Mouse (Mus musculus): Measurements from ENCODE around the gene 1700022I11Rik.

Gene 1700022I11Rik

GRCm38 (mm10) chr4:43001272-43001671 is 31.9 kb downstream of the 1700022I11Rik start:
- DNase-seq (ENCODE audit: low spot score) = no peak

- DNase-seq (ENCODE audit: low spot score) = no peak
These were observed 33.5 kb downstream of the 1700022I11Rik start for GRCm38 (mm10) chr4:43002756-43003439.

GRCm38 (mm10) chr4:43004951-43005350 is 35.5 kb downstream of the 1700022I11Rik start:
- no peak for DNase-seq (ENCODE audit: low spot score)

GRCm38 (mm10) chr4:43005765-43006164 is 36.4 kb downstream of the 1700022I11Rik start:
- no peak for DNase-seq (ENCODE audit: low spot score)

GRCm38 (mm10) chr4:43010161-43011038 is 41.0 kb downstream of the 1700022I11Rik start, which contains the start of gene Fancg:
Gene Fancg (minus strand): TSS chr4:43010506.
- peak; percentile 83 for DNase-seq (ENCODE audit: low spot score)

- no peak for DNase-seq (ENCODE audit: low spot score)
These were observed 42.7 kb downstream of the 1700022I11Rik start for GRCm38 (mm10) chr4:43012091-43012490.

GRCm38 (mm10) chr4:43018156-43018555 is 48.8 kb downstream of the 1700022I11Rik start:
- no peak for DNase-seq (ENCODE audit: low spot score)

- DNase-seq (ENCODE audit: low spot score) = no peak
These were observed 49.8 kb downstream of the 1700022I11Rik start for GRCm38 (mm10) chr4:43019176-43019575.

GRCm38 (mm10) chr4:43019641-43020465 is 50.4 kb downstream of the 1700022I11Rik start:
- no peak for DNase-seq (ENCODE audit: low spot score)

DNA sequence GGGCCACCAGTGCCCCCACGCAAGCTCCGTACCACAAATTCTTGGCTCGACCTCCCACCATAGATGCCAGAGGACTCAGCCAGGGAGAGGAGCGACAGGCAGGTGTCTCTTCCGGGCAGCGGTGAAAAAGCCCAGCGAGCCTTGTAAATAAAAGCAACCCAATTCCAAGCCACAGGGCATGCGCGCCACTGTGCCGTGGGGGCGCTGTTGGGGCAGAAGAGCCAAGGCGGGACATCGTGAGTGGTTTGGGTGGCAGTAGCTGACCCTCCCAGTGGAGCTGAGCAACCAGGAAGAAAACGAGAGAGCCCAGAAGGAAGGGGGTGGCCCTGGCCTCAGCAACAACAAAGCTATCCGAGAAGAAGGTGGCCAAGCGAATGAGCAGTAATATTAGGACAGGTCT is 51.5 kb downstream of the 1700022I11Rik start:
- DNase-seq (ENCODE audit: low spot score) = no peak

GRCm38 (mm10) chr4:43021341-43021740 is 51.9 kb downstream of the 1700022I11Rik start:
- no peak for DNase-seq (ENCODE audit: low spot score)

DNA sequence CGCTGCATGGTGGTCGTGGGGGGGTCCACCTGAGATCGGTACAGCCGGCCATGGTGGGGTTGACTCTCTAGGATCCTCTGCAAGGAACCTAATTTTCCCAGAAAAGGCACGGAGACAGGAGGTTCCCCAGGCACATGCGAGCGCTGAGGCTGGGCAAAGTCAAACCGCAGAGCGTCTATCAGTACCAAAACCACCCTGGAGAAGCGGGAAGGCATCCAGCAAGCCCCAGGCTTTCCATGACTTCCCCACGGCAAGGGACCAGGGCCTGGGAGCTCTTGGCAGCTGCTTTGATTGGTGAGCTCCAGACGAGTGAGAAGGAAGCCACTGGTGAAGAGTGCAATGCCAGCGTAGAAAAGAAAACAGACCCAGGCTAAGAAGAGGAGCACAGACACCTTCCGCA is 55.3 kb downstream of the 1700022I11Rik start:
- DNase-seq (ENCODE audit: low spot score) = no peak

- DNase-seq (ENCODE audit: low spot score) = peak; percentile 96
These were observed 55.9 kb downstream of the 1700022I11Rik start, which contains the start of gene Pigo for GRCm38 (mm10) chr4:43025084-43025960. Gene Pigo (minus strand): TSS chr4:43025819.

DNA sequence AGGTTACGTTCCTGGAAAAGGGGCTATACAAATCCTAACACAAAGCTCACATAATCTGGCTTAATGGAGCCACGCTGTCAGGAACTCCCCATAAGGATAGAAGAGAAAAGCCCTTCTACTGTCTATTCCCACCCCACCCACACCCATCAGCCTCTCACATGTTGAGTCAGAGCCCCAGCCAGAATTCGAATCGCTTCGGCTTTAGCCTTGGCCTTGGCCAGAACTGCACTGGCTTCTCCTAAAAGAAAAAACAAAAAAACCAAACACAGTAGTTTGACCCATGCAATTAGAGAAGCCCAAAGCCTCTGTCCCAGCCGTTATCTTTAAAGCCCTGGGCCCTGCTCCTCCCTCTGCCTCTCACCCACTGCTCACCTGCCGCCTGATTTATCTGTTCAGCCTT is 59.7 kb downstream of the 1700022I11Rik start:
- no peak for DNase-seq (ENCODE audit: low spot score)

DNA sequence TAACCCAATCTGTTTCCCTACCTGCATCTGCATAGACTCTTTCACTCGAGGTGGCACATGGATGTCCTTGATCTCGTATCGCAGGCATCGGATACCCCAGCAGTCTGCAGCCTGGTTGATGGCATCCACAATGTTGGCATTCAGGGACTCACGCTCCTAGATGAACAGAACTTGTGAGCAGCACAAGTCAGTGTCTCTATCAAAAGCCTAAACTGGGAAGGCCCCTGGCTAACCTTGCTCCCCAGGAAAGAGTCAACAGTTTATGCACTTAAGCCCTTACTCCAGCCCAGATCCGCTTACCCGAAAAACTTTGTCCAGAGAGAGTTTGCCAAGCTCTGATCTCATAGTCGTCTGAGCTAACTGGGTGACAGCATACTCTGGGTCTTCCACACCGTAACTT is 60.3 kb downstream of the 1700022I11Rik start:
- no peak for DNase-seq (ENCODE audit: low spot score)

DNA sequence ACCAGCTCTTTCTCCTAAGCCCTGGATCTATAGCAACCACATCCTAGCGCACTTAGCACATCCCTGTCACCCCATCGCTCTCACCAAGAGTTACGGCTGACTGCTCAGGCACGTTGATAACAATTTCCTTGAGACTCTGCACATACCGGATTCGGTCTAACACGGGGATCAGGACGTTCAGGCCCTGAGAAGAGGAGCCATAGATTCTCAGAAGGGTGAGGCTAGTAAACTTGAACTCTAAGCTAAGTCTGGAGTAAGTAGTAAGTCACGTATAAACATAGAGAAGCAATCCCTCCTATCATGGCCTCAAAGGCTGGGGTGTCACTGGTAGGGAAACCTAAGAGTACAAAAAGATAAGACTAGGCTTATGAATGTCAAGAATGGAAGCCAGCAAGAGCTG is 60.9 kb downstream of the 1700022I11Rik start:
- DNase-seq (ENCODE audit: low spot score) = no peak

DNA sequence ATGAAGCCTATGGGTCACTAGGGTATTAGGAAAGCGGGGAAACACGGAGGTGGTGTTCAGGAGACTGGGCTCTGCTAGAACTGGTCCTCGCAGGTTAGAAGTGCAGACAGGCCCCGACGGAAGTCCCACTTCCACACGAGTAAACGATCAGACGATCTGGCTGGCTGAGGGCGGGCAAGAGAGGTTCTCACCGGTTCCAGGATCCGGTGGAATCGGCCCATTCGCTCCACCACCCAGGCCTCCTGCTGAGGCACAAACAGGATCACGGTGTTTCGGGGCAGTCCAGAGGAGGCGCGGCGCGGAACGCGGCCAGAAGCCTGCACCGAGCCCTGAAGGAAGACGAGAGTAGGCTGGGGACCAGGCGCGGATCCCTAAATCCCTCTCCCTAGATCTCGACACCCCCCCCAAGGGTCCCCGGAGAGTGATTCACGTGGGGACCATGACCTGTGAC is 61.4 kb downstream of the 1700022I11Rik start:
- no peak for DNase-seq (ENCODE audit: low spot score)

- peak; percentile 95 for DNase-seq (ENCODE audit: low spot score)
These were observed 62.0 kb downstream of the 1700022I11Rik start, which contains the start of gene Stoml2 for GRCm38 (mm10) chr4:43031237-43031995. Gene Stoml2 (minus strand): TSS chr4:43031710.

GRCm38 (mm10) chr4:43032501-43032900 is 63.1 kb downstream of the 1700022I11Rik start:
- DNase-seq (ENCODE audit: low spot score) = no peak

Measured in layer of hippocampus, adult 11-12 months (tissue).